Mouse (Mus musculus) thymus, adult 2 months (tissue): ENCODE results near the gene 1600014C23Rik. TPM values are rescaled to one million over a fixed set of nuclear protein-coding genes. Genes with fewer than 3 reads are reported as not detected.

ENCODE experiments used
- DNase-seq: peaks from one replicate; pipeline ENCODE4 v3.0.0; 2021
- H3K27ac ChIP-seq: fragments of 200-500 bp; 2 replicates; pipeline ENCODE4 v1.5.1; 2012; ENCODE audit warnings: low read length, control low read depth; ENCODE audit not compliant: control insufficient read depth, insufficient read depth
- H3K27me3 ChIP-seq: fragments of 200-500 bp; 2 replicates; pipeline ENCODE4 v1.6.1; 2012; ENCODE audit warnings: mild to moderate bottlenecking, low read length, moderate library complexity, mixed read lengths; ENCODE audit not compliant: control insufficient read depth, insufficient read depth
- H3K36me3 ChIP-seq: fragments of 200-500 bp; 2 replicates; pipeline ENCODE4 v1.6.1; 2012; ENCODE audit warnings: mild to moderate bottlenecking, low read length, moderate library complexity; ENCODE audit not compliant: control insufficient read depth, insufficient read depth
- H3K4me1 ChIP-seq: fragments of 200-500 bp; replicated peaks from 2 replicates; pipeline ENCODE4 v1.6.1; 2012; ENCODE audit warnings: low read length; ENCODE audit not compliant: control insufficient read depth, insufficient read depth
- H3K4me3 ChIP-seq: fragments of 200-500 bp; 2 replicates; pipeline ENCODE4 v1.5.1; 2012; ENCODE audit warnings: mild to moderate bottlenecking, low read length, control low read depth, moderate library complexity; ENCODE audit not compliant: control insufficient read depth, insufficient read depth
- CTCF ChIP-seq: fragments of 200-500 bp; IDR thresholded peaks from 2 replicates; pipeline ENCODE4 v1.5.1; 2012; ENCODE audit warnings: mild to moderate bottlenecking, control low read depth, low read length, moderate library complexity, borderline replicate concordance; ENCODE audit not compliant: control insufficient read depth, poor library complexity, insufficient read depth; ENCODE audit errors: extremely low read depth
- POLR2A ChIP-seq: fragments of 200-500 bp; IDR thresholded peaks from 2 replicates; pipeline ENCODE4 v1.6.1; 2012; ENCODE audit warnings: mild to moderate bottlenecking, low read length, control low read depth, moderate library complexity; ENCODE audit not compliant: control insufficient read depth, poor library complexity, insufficient read depth; ENCODE audit errors: extremely low read depth
- WGBS: fragments of 180-500 bp; shearing (Covaris S2); methylation state at CpG from one replicate; pipeline ENCODE4 v1.1.7; 2018; 5-methylcytosine and 5-hydroxymethylcytosine counted together
- polyA plus RNA-seq: library from polyadenylated mRNA; depleted of rRNA; stranded (reverse); fragments of >200 nt; gene quantifications from 2 replicates; pipeline ENCODE4 v1.2.3, GENCODE M21; 2012

Gene 1600014C23Rik
- polyA plus RNA-seq, 1 experiment, result not detected

- no peak for DNase-seq
- 83% methylated on average over 10 of the region's 10 CpGs for WGBS
- no peak for TF ChIP-seq CTCF
- TF ChIP-seq POLR2A, result no peak
- Histone ChIP-seq H3K4me1 (peaks cover 16% of the 10 kb centered on the region), H3K36me3 (no peaks in the 10 kb centered on the region), H3K27me3 (no peaks in the 10 kb centered on the region; the same call in 1 of the 2 replicates), H3K27ac (no peak overlapping the region), H3K4me3 (no peak overlapping the region)
These were observed 4.3 kb downstream of the 1600014C23Rik start for GRCm38 (mm10) chr17:45729387-45729786.

- Histone ChIP-seq H3K36me3 (no peaks in the 10 kb centered on the region), H3K4me1 (peaks cover 15% of the 10 kb centered on the region), H3K4me3 (no peak overlapping the region), H3K27me3 (no peaks in the 10 kb centered on the region; the same call in 1 of the 2 replicates), H3K27ac (no peak overlapping the region)
- no peak for DNase-seq
- TF ChIP-seq POLR2A, result no peak
- TF ChIP-seq CTCF, result no peak
- WGBS, result 94% methylated on average over 8 of the region's 8 CpGs
These were observed 5.5 kb downstream of the 1600014C23Rik start for GRCm38 (mm10) chr17:45727983-45728723.

DNA sequence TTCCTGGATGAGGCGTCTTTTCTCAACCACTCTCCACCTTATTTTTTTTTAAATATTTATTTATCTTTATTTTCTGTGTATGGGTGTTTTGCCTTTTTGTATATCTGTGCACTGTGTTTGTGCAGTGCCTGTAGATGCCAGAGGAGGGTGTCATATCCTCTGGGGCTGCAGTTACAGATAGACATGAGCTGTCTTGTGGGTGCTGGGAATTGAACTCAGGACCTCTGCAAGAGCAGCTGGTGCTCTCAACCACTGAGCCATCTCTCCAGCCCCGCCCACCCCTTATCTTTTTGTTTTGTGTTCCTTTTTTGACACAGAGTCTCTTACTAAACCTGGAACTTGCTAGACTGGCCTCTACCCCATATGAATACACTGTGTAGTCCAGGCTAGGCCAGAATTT lies 6.2 kb downstream of the 1600014C23Rik start:
- no peaks in the 10 kb centered on the region for H3K36me3 ChIP-seq
- no peak for TF ChIP-seq POLR2A
- no peak for TF ChIP-seq CTCF
- WGBS, result 94% methylated on average over 2 of the region's 2 CpGs

GRCm38 (mm10) chr17:45726249-45726648 lies 7.4 kb downstream of the 1600014C23Rik start:
- Histone ChIP-seq H3K27ac (no peak overlapping the region), H3K4me3 (no peak overlapping the region), H3K4me1 (peaks cover 15% of the 10 kb centered on the region), H3K36me3 (no peaks in the 10 kb centered on the region), H3K27me3 (no peaks in the 10 kb centered on the region; the same call in 1 of the 2 replicates)
- no peak for DNase-seq
- 31% methylated on average over 7 of the region's 7 CpGs for WGBS
- TF ChIP-seq POLR2A (no peak), CTCF (no peak)

More for the DNA sequence above, 6.2 kb downstream of the 1600014C23Rik start:
- DNase-seq, result no peak
- Histone ChIP-seq H3K4me1 (peaks cover 15% of the 10 kb centered on the region), H3K27me3 (no peaks in the 10 kb centered on the region; the same call in 1 of the 2 replicates), H3K27ac (no peak overlapping the region), H3K4me3 (no peak overlapping the region)

DNA sequence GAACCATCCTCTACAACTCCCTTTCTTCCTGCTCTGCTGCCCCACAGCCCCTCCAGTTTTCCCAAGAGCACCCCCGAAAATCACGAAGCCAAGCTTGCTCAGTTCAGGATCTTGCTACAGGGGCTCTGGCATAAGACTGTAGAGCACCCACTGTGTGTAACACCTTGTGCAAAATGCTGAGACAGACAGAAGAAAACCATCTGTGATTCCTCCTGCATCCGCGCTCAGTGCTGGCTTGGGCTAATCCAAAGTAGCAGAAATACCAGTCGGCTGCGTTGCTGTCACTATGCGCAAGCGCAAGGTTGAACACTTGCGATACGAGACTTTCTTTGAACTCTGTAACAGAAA lies 9.1 kb downstream of the 1600014C23Rik start:
- Histone ChIP-seq H3K36me3 (no peaks in the 10 kb centered on the region), H3K4me3 (no peak overlapping the region), H3K27ac (no peak overlapping the region), H3K4me1 (peaks cover 15% of the 10 kb centered on the region), H3K27me3 (no peaks in the 10 kb centered on the region; the same call in 1 of the 2 replicates)
- 99% methylated on average over 10 of the region's 10 CpGs for WGBS
- TF ChIP-seq CTCF (0 out of 2 replicates have a peak, but pooled peaks have one; percentile 17), POLR2A (no peak)
- DNase-seq, result no peak

- DNase-seq, result peak; percentile 73
- WGBS, result 8% methylated on average over 25 of the region's 25 CpGs
These were observed 9.7 kb downstream of the 1600014C23Rik start for GRCm38 (mm10) chr17:45723732-45724573.

More at GRCm38 (mm10) chr17:45723732-45724573, 9.7 kb downstream of the 1600014C23Rik start:
- Histone ChIP-seq H3K27ac (no peak overlapping the region), H3K27me3 (no peaks in the 10 kb centered on the region; the same call in 1 of the 2 replicates), H3K4me3 (peak overlapping the region; percentile 28), H3K36me3 (no peaks in the 10 kb centered on the region), H3K4me1 (peaks cover 15% of the 10 kb centered on the region)
- TF ChIP-seq POLR2A (no peak), CTCF (peak; percentile 70; the same call in 1 of the 2 replicates)
